Mouse (Mus musculus) hindbrain, embryonic 11.5 days (tissue): Measurements from ENCODE around the gene Aldh1a7. TPM values are rescaled to one million over a fixed set of nuclear protein-coding genes. Genes with fewer than 3 reads are reported as not detected.

ENCODE experiments used
- ATAC-seq: fragments of 200-750 bp; cut with Nextera tagmentation; 2 replicates; pipeline ENCODE4 v1.8.0; 2017; ENCODE audit warnings: mild to moderate bottlenecking, moderate TSS enrichment, moderate library complexity; ENCODE audit not compliant: low FRiP score
- DNase-seq: peaks from one replicate; pipeline ENCODE4 v3.0.0-alpha.2; 2015; ENCODE audit warnings: low spot score
- H3K27ac ChIP-seq: fragments of 300-500 bp; sonication (generic); 2 replicates; pipeline ENCODE4 v1.5.1; 2014; ENCODE audit warnings: mild to moderate bottlenecking, low read depth, low read length
- H3K27me3 ChIP-seq: fragments of 300-500 bp; sonication (generic); 2 replicates; pipeline ENCODE4 v1.6.1; 2014; ENCODE audit warnings: mild to moderate bottlenecking, low read length, moderate library complexity, mixed read lengths; ENCODE audit not compliant: control insufficient read depth, insufficient read depth
- H3K36me3 ChIP-seq: fragments of 300-500 bp; sonication (generic); 2 replicates; pipeline ENCODE4 v1.6.1; 2014; ENCODE audit warnings: mild to moderate bottlenecking, low read length, moderate library complexity, mixed read lengths; ENCODE audit not compliant: control insufficient read depth, insufficient read depth
- H3K4me1 ChIP-seq: fragments of 300-500 bp; sonication (generic); replicated peaks from 2 replicates; pipeline ENCODE4 v1.6.1; 2014; ENCODE audit warnings: low read length, mixed read lengths; ENCODE audit not compliant: control insufficient read depth, insufficient read depth
- H3K4me2 ChIP-seq: fragments of 300-500 bp; sonication (generic); replicated peaks from 2 replicates; pipeline ENCODE4 v1.6.1; 2014; ENCODE audit warnings: mild to moderate bottlenecking, low read depth, low read length
- H3K4me3 ChIP-seq: fragments of 300-500 bp; sonication (generic); 2 replicates; pipeline ENCODE4 v1.5.1; 2014; ENCODE audit warnings: low read depth, low read length
- H3K9ac ChIP-seq: fragments of 300-500 bp; sonication (generic); 2 replicates; pipeline ENCODE4 v1.6.1; 2014; ENCODE audit warnings: low read depth, low read length
- H3K9me3 ChIP-seq: fragments of 300-500 bp; sonication (generic); 2 replicates; pipeline ENCODE4 v1.6.1; 2016; ENCODE audit warnings: low read length; ENCODE audit not compliant: control insufficient read depth
- WGBS: fragments of 180-500 bp; shearing (Covaris S2); extraction: QIAGEN DNeasy Blood & Tissue Kit; methylation state at CpG from one replicate; pipeline ENCODE4 v1.1.7; 2014; 5-methylcytosine and 5-hydroxymethylcytosine counted together
- polyA plus RNA-seq: library from polyadenylated mRNA; unstranded; fragments of >200 nt; fragmentation: Nextera tagmentation; extraction: Ambion mirVana; gene quantifications from 2 replicates; pipeline ENCODE4 v1.2.1, GENCODE M21; 2014

The Aldh1a7 gene
- 1.4 and 1.6 TPM in 2 replicates for polyA plus RNA-seq

DNA sequence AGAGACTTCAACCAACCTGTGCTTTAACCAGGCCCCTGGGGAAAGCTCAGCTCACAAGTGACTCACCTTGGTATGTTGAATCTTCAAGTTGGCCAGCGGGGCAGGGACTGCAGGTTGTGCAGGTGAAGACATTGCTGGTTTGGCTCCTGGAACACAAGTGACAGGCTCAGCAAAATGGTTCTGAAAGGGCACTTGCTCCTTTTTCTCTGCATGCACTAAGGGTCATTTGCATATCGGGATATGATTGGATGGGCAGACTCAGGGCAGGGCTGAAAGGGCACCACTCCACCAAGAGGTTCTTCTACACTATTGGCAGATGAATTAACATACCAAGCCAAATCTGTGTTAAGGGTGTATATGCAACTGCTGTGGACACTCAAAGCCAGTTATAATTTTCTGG is at the start of gene Aldh1a7:
Aldh1a7 (minus strand) TSS at position 182 of the 400 bp plus-strand sequence.
- H3K27me3 ChIP-seq: no peaks in the 10 kb centered on the region
- ATAC-seq (no peak), DNase-seq (no peak)

DNA sequence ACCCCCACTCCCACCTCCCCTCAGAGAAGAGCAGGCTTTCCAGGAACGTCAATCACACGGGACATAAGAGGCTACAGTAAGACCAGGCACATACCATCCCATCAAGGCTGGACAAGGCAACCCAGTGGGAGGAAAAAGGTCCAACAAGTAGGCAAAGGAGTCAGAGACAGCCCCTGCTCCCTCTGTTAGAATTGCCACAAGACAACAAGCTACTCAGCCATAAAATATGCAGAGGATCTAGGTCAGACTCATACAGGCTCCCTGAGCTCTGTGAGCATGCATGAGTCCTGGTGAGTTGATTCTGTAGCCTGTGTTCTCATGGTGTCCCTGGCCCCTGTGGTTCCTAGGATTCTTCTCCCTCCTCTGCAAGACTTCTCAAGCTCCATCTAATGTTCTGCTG is 48.3 kb upstream of the Aldh1a7 start:
- Histone ChIP-seq H3K4me1 (no peaks in the 10 kb centered on the region), H3K36me3 (no peaks in the 10 kb centered on the region), H3K9ac (no peak overlapping the region), H3K4me3 (no peak overlapping the region), H3K9me3 (no peaks in the 10 kb centered on the region), H3K4me2 (no peak overlapping the region), H3K27me3 (no peaks in the 10 kb centered on the region), H3K27ac (no peak overlapping the region)
- no peak for ATAC-seq
- 63% methylated on average over 2 of the region's 2 CpGs for WGBS
- no peak for DNase-seq

More for the DNA sequence above, at the start of gene Aldh1a7:
- H3K9ac ChIP-seq: no peak within 1 kb of the TSS
- WGBS: 74% methylated on average over 2 of the region's 2 CpGs
- H3K9me3 ChIP-seq: no peaks in the 10 kb centered on the region
- no peak within 1 kb of the TSS for H3K27ac ChIP-seq
- no peaks in the 10 kb centered on the region for H3K4me1 ChIP-seq
- no peaks in the 10 kb centered on the region for H3K36me3 ChIP-seq
- no peak within 1 kb of the TSS for H3K4me3 ChIP-seq
- H3K4me2 ChIP-seq: no peak within 1 kb of the TSS

DNA sequence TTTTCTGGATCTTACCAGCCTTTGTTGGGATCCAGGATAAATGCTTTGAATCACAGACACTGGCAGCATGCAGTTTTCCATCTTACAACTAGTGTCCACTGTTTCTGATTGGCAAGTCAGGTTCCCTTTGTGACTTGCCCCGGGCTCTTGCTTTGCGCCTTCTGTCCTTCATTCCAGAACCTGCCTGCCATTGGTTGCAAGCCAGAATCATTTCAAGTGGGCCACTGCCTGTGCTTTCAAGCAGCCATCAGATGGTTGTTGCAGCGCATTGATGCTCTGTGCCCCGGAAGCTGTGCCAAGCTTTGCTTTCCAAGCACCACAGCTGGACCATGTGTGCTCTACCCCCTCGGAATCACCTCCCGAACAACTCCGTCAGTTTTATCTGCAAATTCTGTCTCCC is 46.6 kb upstream of the Aldh1a7 start:
- Histone ChIP-seq H3K4me2 (no peak overlapping the region), H3K9me3 (no peaks in the 10 kb centered on the region), H3K27me3 (no peaks in the 10 kb centered on the region), H3K9ac (no peak overlapping the region), H3K27ac (no peak overlapping the region), H3K4me3 (no peak overlapping the region), H3K4me1 (no peaks in the 10 kb centered on the region), H3K36me3 (no peaks in the 10 kb centered on the region)
- ATAC-seq: no peak
- WGBS: 95% methylated on average over 7 of the region's 7 CpGs
- DNase-seq: no peak

DNA sequence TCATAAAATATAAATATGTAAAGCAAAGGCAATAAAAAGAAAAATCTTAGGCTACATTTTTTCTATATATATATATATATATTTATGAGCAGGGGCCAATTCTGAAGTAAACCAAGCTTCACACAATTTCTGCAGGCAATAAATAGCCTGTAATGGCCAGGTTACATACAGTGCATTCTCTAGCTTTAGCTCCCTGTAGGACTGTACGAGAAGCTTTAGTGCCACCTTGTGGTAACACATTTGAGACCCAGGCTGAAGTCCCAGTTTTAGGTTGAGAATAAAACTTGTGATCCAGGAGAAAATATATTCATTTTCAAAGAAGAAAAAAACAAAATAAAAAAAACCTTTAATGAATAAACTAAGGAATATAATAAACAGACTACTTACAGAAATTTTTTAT is 36.9 kb upstream of the Aldh1a7 start:
- ATAC-seq (peak; percentile 73), DNase-seq (peak; percentile 62)
- Histone ChIP-seq H3K27ac (no peak overlapping the region), H3K9ac (no peak overlapping the region), H3K4me3 (no peak overlapping the region), H3K4me1 (no peaks in the 10 kb centered on the region), H3K4me2 (no peak overlapping the region), H3K36me3 (no peaks in the 10 kb centered on the region), H3K9me3 (no peaks in the 10 kb centered on the region), H3K27me3 (no peaks in the 10 kb centered on the region)
- WGBS: 23% methylated on average over 1 of the region's 1 CpGs

GRCm38 (mm10) chr19:20761675-20762426 is 34.5 kb upstream of the Aldh1a7 start:
- Histone ChIP-seq H3K4me3 (no peak overlapping the region), H3K27me3 (no peaks in the 10 kb centered on the region), H3K9ac (no peak overlapping the region), H3K4me1 (no peaks in the 10 kb centered on the region), H3K36me3 (no peaks in the 10 kb centered on the region), H3K4me2 (no peak overlapping the region), H3K27ac (no peak overlapping the region), H3K9me3 (no peaks in the 10 kb centered on the region)
- ATAC-seq: no peak
- DNase-seq: no peak
- 74% methylated on average over 4 of the region's 4 CpGs for WGBS

DNA sequence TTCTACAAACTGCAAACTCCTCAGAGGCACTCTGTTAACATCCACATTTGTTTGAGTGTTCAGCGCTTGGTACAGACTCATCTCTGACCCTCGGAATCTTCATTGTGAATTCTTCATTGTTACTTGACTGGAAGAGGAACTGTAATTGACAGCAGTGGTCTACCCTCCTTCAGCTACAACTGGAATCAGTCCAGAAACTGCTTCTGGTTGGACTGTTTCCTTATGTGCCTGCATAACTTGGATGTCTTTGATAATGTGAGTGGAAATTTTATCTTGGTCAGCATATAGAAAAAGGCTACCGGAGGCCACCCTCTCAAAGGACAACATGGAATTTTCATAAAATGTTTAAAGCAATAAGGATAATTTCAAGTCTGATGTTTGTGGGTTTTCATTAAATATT is 33.8 kb upstream of the Aldh1a7 start:
- Histone ChIP-seq H3K36me3 (no peaks in the 10 kb centered on the region), H3K27me3 (no peaks in the 10 kb centered on the region), H3K9ac (no peak overlapping the region), H3K9me3 (no peaks in the 10 kb centered on the region), H3K27ac (no peak overlapping the region), H3K4me1 (no peaks in the 10 kb centered on the region), H3K4me3 (no peak overlapping the region), H3K4me2 (no peak overlapping the region)
- WGBS: 75% methylated on average over 3 of the region's 3 CpGs
- ATAC-seq (no peak), DNase-seq (no peak)

DNA sequence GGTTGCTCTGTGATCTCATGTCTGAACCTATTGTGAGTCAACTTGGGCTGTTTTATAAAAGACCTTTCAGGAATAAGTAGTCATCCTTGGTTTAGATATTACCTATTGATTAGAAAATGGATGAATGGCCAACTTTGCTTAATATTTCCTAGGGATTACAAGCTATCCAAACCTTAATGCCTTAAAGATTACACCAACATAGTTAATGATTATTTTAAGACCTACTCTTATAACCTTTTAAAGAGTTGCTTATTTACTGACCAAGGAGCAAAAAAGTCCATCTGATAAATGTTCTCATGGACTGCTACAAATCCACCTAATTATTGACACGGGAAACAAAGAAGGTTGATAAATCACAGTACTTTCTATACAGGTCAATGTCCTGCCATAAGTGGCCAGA is 17.3 kb upstream of the Aldh1a7 start:
- Histone ChIP-seq H3K4me2 (no peak overlapping the region), H3K36me3 (no peaks in the 10 kb centered on the region), H3K27me3 (no peaks in the 10 kb centered on the region), H3K9ac (no peak overlapping the region), H3K4me1 (no peaks in the 10 kb centered on the region), H3K27ac (no peak overlapping the region), H3K9me3 (no peaks in the 10 kb centered on the region), H3K4me3 (no peak overlapping the region)
- 85% methylated on average over 1 of the region's 1 CpGs for WGBS
- DNase-seq (no peak), ATAC-seq (no peak)

- no peak for DNase-seq
Measured at GRCm38 (mm10) chr19:20728278-20728677, 916 bp upstream of the Aldh1a7 start.

GRCm38 (mm10) chr19:20722913-20723312 is 4.4 kb downstream of the Aldh1a7 start:
- Histone ChIP-seq H3K4me2 (no peak overlapping the region), H3K4me3 (no peak overlapping the region), H3K9ac (no peak overlapping the region), H3K9me3 (no peaks in the 10 kb centered on the region), H3K36me3 (no peaks in the 10 kb centered on the region), H3K4me1 (no peaks in the 10 kb centered on the region), H3K27me3 (no peaks in the 10 kb centered on the region), H3K27ac (no peak overlapping the region)
- DNase-seq: no peak
- no peak for ATAC-seq
- 80% methylated on average over 2 of the region's 2 CpGs for WGBS

More at GRCm38 (mm10) chr19:20728278-20728677, 916 bp upstream of the Aldh1a7 start:
- Histone ChIP-seq H3K9me3 (no peaks in the 10 kb centered on the region), H3K4me3 (no peak overlapping the region), H3K36me3 (no peaks in the 10 kb centered on the region), H3K27me3 (no peaks in the 10 kb centered on the region), H3K4me2 (no peak overlapping the region), H3K4me1 (no peaks in the 10 kb centered on the region), H3K27ac (no peak overlapping the region), H3K9ac (no peak overlapping the region)
- no peak for ATAC-seq
- 97% methylated on average over 1 of the region's 1 CpGs for WGBS
